Mouse (Mus musculus) hindbrain, embryonic 10.5 days (tissue): ENCODE data around the gene Tmem38a. TPM values are rescaled to one million over a fixed set of nuclear protein-coding genes. Genes with fewer than 3 reads are reported as not detected.

Experiments
- DNase-seq: peaks from one replicate; pipeline ENCODE4 v3.0.0-alpha.2; 2017; ENCODE audit warnings: low spot score
- H3K27ac ChIP-seq: fragments of 300-500 bp; sonication (generic); 2 replicates; pipeline ENCODE4 v1.5.1; 2016; ENCODE audit warnings: mild to moderate bottlenecking, moderate library complexity
- H3K27me3 ChIP-seq: fragments of 300-500 bp; sonication (generic); 2 replicates; pipeline ENCODE4 v1.6.1; 2016; ENCODE audit warnings: mild to moderate bottlenecking; ENCODE audit not compliant: poor library complexity, insufficient read depth, severe bottlenecking
- H3K36me3 ChIP-seq: fragments of 300-500 bp; sonication (generic); 2 replicates; pipeline ENCODE4 v1.6.1; 2016; ENCODE audit warnings: mild to moderate bottlenecking, moderate library complexity
- H3K4me1 ChIP-seq: fragments of 300-500 bp; sonication (generic); replicated peaks from 2 replicates; pipeline ENCODE4 v1.6.1; 2016; ENCODE audit warnings: mild to moderate bottlenecking
- H3K4me3 ChIP-seq: fragments of 300-500 bp; sonication (generic); 2 replicates; pipeline ENCODE4 v1.5.1; 2016; ENCODE audit warnings: mild to moderate bottlenecking, moderate library complexity
- H3K9me3 ChIP-seq: fragments of 300-500 bp; sonication (generic); 2 replicates; pipeline ENCODE4 v1.6.1; 2016; ENCODE audit warnings: mild to moderate bottlenecking, moderate library complexity
- WGBS: fragments of 180-500 bp; shearing (Covaris S2); methylation state at CpG from one replicate; pipeline ENCODE4 v1.1.7; 2016; 5-methylcytosine and 5-hydroxymethylcytosine counted together
- polyA plus RNA-seq: library from polyadenylated mRNA; unstranded; fragments of >200 nt; fragmentation: Nextera tagmentation; extraction: Ambion mirVana; gene quantifications from 2 replicates; pipeline ENCODE4 v1.2.1, GENCODE M21; 2016

Tmem38a gene
- polyA plus RNA-seq, result 8.6 and 11.0 TPM in 2 replicates

- peaks cover 32% of the 10 kb centered on the region for H3K4me1 ChIP-seq
- peak; percentile 69 for DNase-seq
- H3K27ac ChIP-seq, result peak within 1 kb of the TSS; percentile 93
- H3K9me3 ChIP-seq, result no peaks in the 10 kb centered on the region
- peaks cover 30% of the 10 kb centered on the region for H3K36me3 ChIP-seq
- WGBS, result under 1% methylated on average over 45 of the region's 45 CpGs
- peak within 1 kb of the TSS; percentile 76 for H3K4me3 ChIP-seq
- H3K27me3 ChIP-seq, result no peaks in the 10 kb centered on the region
These were observed at the start of gene Tmem38a for GRCm38 (mm10) chr8:72571611-72572473. Gene Tmem38a, plus strand, starts transcription at chr8:72572055.

GRCm38 (mm10) chr8:72532103-72532502 is 39.8 kb upstream of the Tmem38a start:
- 98% methylated on average over 1 of the region's 1 CpGs for WGBS
- H3K36me3 ChIP-seq, result peaks cover 43% of the 10 kb centered on the region

GRCm38 (mm10) chr8:72534888-72535287 is 37.0 kb upstream of the Tmem38a start:
- DNase-seq, result no peak
- Histone ChIP-seq H3K27me3 (no peaks in the 10 kb centered on the region), H3K4me1 (no peaks in the 10 kb centered on the region), H3K9me3 (no peaks in the 10 kb centered on the region), H3K36me3 (peaks cover 34% of the 10 kb centered on the region; the same call in 1 of the 2 replicates), H3K27ac (no peak overlapping the region), H3K4me3 (no peak overlapping the region)
- 95% methylated on average over 3 of the region's 3 CpGs for WGBS

More at GRCm38 (mm10) chr8:72532103-72532502, 39.8 kb upstream of the Tmem38a start:
- Histone ChIP-seq H3K9me3 (no peaks in the 10 kb centered on the region), H3K27me3 (no peaks in the 10 kb centered on the region), H3K4me3 (no peak overlapping the region), H3K4me1 (no peaks in the 10 kb centered on the region), H3K27ac (no peak overlapping the region)
- no peak for DNase-seq

GRCm38 (mm10) chr8:72539234-72539633 is 32.6 kb upstream of the Tmem38a start:
- Histone ChIP-seq H3K4me1 (no peaks in the 10 kb centered on the region), H3K36me3 (peaks cover 42% of the 10 kb centered on the region), H3K9me3 (no peaks in the 10 kb centered on the region), H3K4me3 (no peak overlapping the region), H3K27me3 (no peaks in the 10 kb centered on the region), H3K27ac (no peak overlapping the region)
- DNase-seq, result no peak

- WGBS, result 3% methylated on average over 27 of the region's 27 CpGs
- Histone ChIP-seq H3K36me3 (peaks cover 35% of the 10 kb centered on the region), H3K9me3 (no peaks in the 10 kb centered on the region), H3K4me1 (peaks cover 28% of the 10 kb centered on the region), H3K4me3 (peak overlapping the region; percentile 99), H3K27ac (peak overlapping the region; percentile 95), H3K27me3 (no peaks in the 10 kb centered on the region)
- DNase-seq, result no peak
These were observed 24.6 kb upstream of the Tmem38a start for GRCm38 (mm10) chr8:72547122-72547801.

- Histone ChIP-seq H3K4me1 (peaks cover 28% of the 10 kb centered on the region), H3K27me3 (no peaks in the 10 kb centered on the region), H3K27ac (peak within 1 kb of the TSS; percentile 95), H3K36me3 (peaks cover 32% of the 10 kb centered on the region), H3K4me3 (peak within 1 kb of the TSS; percentile 99), H3K9me3 (no peaks in the 10 kb centered on the region)
- under 1% methylated on average over 92 of the region's 92 CpGs for WGBS
- peak; percentile 99 for DNase-seq
These were observed 23.8 kb upstream of the Tmem38a start, which contains the start of gene Med26 for GRCm38 (mm10) chr8:72547802-72548643. Gene Med26, minus strand, starts transcription at chr8:72548270.

- Histone ChIP-seq H3K4me1 (peaks cover 28% of the 10 kb centered on the region), H3K27ac (peak overlapping the region; percentile 95), H3K36me3 (peaks cover 35% of the 10 kb centered on the region), H3K4me3 (peak overlapping the region; percentile 99), H3K27me3 (no peaks in the 10 kb centered on the region), H3K9me3 (no peaks in the 10 kb centered on the region)
- no peak for DNase-seq
- 1% methylated on average over 45 of the region's 45 CpGs for WGBS
These were observed 23.1 kb upstream of the Tmem38a start for GRCm38 (mm10) chr8:72548644-72549313.

- 29% methylated on average over 5 of the region's 5 CpGs for WGBS
- H3K9me3 ChIP-seq, result no peaks in the 10 kb centered on the region
- H3K27ac ChIP-seq, result 0 out of 2 replicates have a peak overlapping the region, but pooled peaks have one; percentile 95
- no peaks in the 10 kb centered on the region for H3K27me3 ChIP-seq
- DNase-seq, result no peak
- peaks cover 28% of the 10 kb centered on the region for H3K36me3 ChIP-seq
- peak overlapping the region; percentile 99 for H3K4me3 ChIP-seq
- H3K4me1 ChIP-seq, result peaks cover 28% of the 10 kb centered on the region
These were observed 22.5 kb upstream of the Tmem38a start for GRCm38 (mm10) chr8:72549314-72549892.

GRCm38 (mm10) chr8:72555770-72556169 is 16.1 kb upstream of the Tmem38a start:
- no peaks in the 10 kb centered on the region for H3K9me3 ChIP-seq
- H3K27ac ChIP-seq, result no peak overlapping the region
- DNase-seq, result no peak
- no peak overlapping the region for H3K4me3 ChIP-seq
- no peaks in the 10 kb centered on the region for H3K27me3 ChIP-seq
- H3K4me1 ChIP-seq, result no peaks in the 10 kb centered on the region
- H3K36me3 ChIP-seq, result peaks cover 36% of the 10 kb centered on the region
- 52% methylated on average over 4 of the region's 4 CpGs for WGBS

- H3K36me3 ChIP-seq, result peaks cover 75% of the 10 kb centered on the region
- DNase-seq, result no peak
- H3K4me1 ChIP-seq, result no peaks in the 10 kb centered on the region
- no peaks in the 10 kb centered on the region for H3K9me3 ChIP-seq
- no peaks in the 10 kb centered on the region for H3K27me3 ChIP-seq
- 95% methylated on average over 1 of the region's 1 CpGs for whole genome bisulfite sequencing
- no peak overlapping the region for H3K27ac ChIP-seq
- H3K4me3 ChIP-seq, result no peak overlapping the region
These were observed 10.7 kb upstream of the Tmem38a start for GRCm38 (mm10) chr8:72561111-72561689.

GRCm38 (mm10) chr8:72565970-72566369 is 5.9 kb upstream of the Tmem38a start:
- Histone ChIP-seq H3K4me1 (peaks cover 10% of the 10 kb centered on the region), H3K4me3 (no peak overlapping the region), H3K27me3 (no peaks in the 10 kb centered on the region), H3K36me3 (peaks cover 86% of the 10 kb centered on the region), H3K9me3 (no peaks in the 10 kb centered on the region), H3K27ac (no peak overlapping the region)
- no peak for DNase-seq
- 91% methylated on average over 2 of the region's 2 CpGs for WGBS
